Mouse (Mus musculus): ENCODE measurements around the gene Lclat1.

DNA sequence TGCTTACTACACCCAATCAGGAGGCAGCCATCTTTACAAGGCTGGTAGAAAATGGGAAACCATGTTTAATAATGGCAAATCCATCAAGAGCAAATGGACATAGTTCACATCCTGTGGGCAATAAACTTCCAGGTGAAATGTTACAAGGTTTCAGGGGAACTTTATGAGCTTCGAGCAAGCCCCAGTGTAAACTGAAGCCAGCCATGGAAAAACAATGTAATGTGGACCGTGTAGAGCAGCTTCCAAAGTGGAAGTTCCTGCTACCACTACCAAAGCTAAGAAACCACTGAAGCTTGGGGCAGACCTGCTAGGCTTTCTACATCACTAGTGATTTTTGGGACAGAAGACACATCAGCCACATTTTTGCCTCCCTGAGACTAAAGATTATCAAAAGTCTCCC, 44.5 kb upstream of the Lclat1 start:
- TF ChIP-seq CTCF (IDR thresholded peaks at IDR 0.05; ENCODE audit: control insufficient read depth, insufficient read depth, insufficient read length), result no peak
- no peak for TF ChIP-seq MAX (IDR thresholded peaks at IDR 0.05)

All from C2C12 (cell line).